Mouse (Mus musculus): ENCODE results near the gene Wars.
"Not testable (repeated sequence)": the region's sequence is repeated elsewhere in the genome, so short reads cannot be mapped to it uniquely, and the experiment has no call there.

The Wars gene

DNA sequence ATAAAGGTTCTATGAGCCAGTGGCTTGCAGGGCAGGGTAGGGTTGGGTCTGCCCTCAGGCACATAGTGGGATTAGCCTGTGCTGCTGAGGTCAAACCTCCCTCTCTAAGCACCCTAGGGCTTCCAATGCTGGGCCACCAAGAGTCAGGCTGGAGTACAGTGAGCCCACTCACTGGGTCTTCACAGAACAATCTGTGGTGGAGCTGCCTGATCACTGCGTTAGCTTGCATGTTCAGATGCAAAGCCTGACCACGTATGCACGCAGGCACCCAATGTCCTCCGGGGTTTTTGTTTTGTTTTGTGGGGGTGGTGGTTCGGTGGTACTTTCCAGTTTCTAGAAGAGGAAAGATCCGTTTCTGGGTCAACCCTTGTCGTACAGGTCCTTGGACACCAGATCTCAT, 36.9 kb downstream of the Wars start:
- no peak for DNase-seq (ENCODE audit: low spot score in 2 of 2)

- DNase-seq (ENCODE audit: low spot score in 2 of 2) = no peak
These were observed 37.8 kb downstream of the Wars start for GRCm38 (mm10) chr12:108856186-108856585.

- no peak for DNase-seq (ENCODE audit: low spot score in 2 of 2)
These were observed 38.9 kb downstream of the Wars start for GRCm38 (mm10) chr12:108855081-108855480.

- DNase-seq (ENCODE audit: low spot score in 2 of 2) = no peak
These were observed 41.2 kb downstream of the Wars start for GRCm38 (mm10) chr12:108852822-108853221.

DNA sequence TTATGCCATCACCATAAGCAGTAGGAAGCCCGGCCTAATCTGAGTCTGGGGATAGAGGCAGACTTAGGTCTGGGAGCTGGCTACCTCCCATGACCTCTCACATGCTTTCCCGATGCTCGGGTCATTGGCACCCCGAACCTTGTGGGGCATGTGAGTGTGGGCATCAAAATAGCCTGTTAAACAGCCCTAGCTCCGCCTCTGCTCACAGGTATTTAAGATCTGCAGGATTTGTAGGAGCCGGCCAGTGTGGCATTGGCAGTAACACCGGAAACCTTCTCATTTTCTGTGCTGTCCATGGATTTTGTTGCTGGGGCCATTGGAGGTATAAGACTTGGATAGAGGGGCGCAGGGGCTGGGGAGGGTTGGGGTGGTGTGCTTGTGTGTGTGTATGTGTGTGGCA, 43.1 kb downstream of the Wars start:
- DNase-seq (ENCODE audit: low spot score in 2 of 2) = no peak

- no peak for DNase-seq (ENCODE audit: low spot score in 2 of 2)
These were observed 43.8 kb downstream of the Wars start for GRCm38 (mm10) chr12:108850129-108850528.

DNA sequence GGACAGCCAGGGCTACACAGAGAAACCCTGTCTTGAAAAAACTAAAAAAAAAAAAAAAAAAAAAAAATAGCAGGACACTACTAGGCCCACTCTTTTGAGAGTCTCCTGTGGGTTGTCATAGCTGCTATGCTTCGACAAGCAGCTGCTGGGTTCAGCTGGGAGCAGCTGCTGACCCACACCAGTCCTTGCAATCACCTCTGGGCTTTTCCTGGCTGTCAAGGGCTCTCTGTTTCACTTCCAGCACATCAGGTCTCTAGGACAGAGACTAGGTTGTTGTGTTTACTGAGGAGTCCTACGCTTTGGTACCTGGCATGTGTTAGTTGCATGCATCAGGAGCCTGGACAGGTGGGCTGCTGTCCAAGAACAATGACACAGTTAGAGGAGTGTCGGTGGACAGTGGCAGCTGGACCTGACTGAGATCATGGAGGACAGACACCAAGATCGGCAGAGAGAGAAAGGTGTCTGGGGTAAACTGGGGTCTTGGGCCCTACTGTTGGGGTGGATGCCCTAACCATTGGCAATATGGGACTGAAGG, 44.4 kb downstream of the Wars start:
- no peak for DNase-seq (ENCODE audit: low spot score in 2 of 2)

DNA sequence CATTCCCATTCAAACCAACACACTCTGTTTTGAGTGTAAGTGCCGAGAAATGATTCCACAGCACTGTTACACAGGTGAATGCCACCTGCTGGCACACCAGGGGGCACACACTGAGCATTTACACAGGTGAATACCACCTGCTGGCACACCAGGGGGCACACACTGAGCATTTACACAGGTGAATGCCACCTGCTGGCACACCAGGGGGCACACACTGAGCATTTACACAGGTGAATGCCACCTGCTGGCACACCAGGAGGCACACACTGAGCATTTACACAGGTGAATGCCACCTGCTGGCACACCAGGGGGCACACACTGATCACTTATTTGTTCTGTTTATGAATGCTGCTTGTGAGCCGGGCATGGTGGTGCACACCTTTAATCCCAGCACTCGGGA, 45.9 kb downstream of the Wars start:
- not testable (repeated sequence) for DNase-seq (ENCODE audit: low spot score in 2 of 2)

DNA sequence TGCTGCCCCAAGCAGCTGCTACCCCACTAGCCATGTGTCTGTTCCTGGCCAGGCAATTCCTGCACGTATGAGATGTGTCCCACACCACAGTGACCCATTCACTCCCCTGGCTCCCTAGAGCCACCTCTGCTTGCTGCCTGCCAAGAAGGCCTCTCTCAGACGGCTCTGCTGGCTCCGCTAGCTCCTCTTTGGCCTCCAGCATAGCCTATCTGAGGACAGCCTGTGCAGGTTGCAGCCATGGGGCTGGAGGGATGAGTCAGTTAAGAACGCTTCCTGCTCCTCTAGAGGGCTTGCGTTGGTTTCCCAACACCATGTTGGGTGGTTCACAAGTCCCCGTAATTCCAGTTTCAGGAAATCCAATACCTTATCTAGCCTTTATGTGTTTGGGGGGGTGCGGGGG, 51.3 kb downstream of the Wars start:
- DNase-seq (ENCODE audit: low spot score in 2 of 2) = no peak

- DNase-seq (ENCODE audit: low spot score in 2 of 2) = peak; percentile 39 to 70
These were observed 52.8 kb downstream of the Wars start for GRCm38 (mm10) chr12:108841181-108841580.

DNA sequence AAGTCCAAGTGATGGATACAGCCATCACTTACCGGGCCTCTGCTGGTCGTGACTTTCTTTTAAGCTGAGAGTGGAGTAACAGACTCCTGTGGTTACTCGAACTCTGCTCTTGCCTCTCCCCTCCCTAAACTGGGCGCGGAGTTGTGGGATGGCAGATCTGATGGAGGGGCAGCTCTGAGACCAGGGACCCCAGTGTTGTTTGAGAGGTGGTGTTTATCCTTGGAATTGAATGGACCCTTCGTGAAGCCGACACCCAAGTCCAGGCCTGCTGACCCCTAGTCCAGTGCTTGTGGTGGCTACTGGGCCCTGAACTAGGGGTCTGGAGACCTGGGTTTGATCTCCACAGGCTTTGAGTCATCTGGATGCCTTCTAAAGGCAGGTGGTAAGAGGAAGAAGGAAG, 57.3 kb downstream of the Wars start:
- DNase-seq (ENCODE audit: low spot score in 2 of 2) = no peak

DNA sequence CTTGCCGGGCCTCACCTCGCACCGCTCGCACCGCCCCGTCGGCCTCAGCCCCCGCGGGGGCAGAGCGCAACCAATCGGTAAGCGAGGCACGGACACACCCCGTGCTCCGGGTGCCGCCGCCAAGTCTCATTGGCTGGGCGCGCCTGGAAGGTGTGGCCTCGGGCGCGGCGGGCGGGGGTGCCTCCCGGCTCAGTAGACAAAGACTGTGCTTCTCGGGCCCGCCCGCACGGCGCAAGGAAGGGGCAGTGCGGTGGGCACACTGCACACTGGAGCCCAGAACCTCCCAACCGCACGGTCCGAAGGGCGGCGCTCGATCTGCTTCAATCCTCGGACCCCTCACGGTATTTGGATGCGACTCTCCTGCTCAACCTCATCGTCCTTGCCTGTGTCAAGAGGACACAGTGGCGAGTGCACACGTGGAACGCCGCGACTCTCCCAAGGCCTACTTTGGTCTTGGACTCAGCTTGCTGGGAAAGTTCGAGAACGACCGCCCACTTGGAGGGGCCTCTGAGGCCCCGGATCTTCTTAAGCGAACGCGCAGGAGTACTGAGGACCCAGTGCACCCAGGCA, 58.0 kb downstream of the Wars start, which contains the start of the genes Slc25a29 and Slc25a47:
Gene Slc25a29 (minus strand): TSS at position 44 of the 570 bp plus-strand sequence.
Gene Slc25a47 (plus strand): TSS at position 207 of the 570 bp plus-strand sequence.
- peak; percentile 93 to 96 for DNase-seq (ENCODE audit: low spot score in 2 of 2)

DNA sequence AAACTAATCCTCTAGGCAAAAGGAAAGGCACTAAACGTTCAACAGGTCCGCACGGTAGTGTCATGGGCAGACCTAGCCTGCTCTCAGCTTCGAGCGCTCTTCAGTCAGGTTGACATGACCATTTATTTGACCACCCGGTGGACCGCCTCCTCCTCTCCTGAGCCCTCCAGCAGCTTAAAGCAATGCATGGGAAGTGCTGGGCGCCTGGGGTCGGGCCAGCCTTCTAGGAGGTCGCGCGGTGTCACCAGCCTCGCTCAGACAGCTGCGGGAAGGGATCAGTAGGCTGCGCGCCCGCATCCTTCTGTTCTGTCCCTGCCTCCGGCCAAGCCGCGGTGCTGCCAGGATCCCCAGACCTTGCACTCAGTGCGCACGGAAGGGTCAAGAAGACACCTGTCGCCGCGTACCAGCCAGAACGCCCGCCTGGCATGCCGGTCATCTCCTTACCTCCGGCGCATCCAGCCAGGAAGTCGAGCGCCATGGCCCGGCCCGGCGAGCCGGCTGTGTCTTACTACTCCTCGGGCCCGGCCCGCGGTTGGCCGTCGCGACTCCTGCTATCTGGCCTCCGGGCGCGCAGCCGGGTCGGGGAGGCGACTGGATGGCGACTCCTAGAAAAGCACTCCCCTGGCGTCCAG, 58.6 kb downstream of the Wars start:
- DNase-seq (ENCODE audit: low spot score in 2 of 2) = no peak

GRCm38 (mm10) chr12:108834786-108835185, 59.2 kb downstream of the Wars start:
- no peak for DNase-seq (ENCODE audit: low spot score in 2 of 2)

DNA sequence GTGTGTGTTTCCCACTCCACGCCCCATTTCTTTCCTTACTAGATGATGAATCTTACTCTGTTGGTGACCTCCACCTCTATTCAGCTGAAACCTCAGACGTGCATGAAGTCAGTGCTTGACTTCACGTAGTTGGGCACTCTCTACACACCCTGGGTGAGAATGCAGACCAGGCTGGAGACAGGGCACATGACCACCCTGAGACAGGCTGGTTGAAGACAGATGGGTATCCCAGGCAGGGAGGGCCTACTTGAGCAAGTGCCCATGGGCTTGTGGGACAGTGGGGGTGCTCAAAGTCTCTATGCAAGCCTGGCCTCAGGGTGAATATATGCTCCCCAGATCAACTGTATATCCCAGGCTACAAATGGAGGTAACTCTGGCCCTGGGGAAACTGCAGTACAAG, 59.6 kb downstream of the Wars start:
- no peak for DNase-seq (ENCODE audit: low spot score in 2 of 2)

- DNase-seq (ENCODE audit: low spot score in 2 of 2) = no peak
These were observed 60.6 kb downstream of the Wars start for GRCm38 (mm10) chr12:108833408-108833807.

DNA sequence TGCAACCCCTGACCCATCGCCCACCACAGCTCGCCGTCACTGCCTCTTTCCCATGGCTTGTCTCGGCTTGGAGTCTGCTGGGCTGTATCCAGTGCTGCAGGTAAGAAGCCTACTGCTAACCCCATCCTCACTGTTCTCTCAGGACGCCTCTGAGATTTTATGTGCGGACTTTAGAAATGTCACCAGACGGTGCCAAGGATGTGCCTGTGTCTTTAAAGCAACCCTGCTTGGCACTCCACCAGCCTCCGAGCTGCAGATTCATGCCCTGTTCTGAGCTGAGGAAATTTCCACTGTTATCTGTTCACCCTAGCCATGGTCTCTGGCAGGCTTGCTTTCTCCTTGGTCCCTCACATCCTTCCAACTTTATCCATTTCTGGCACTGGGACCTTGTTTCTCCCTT, 61.1 kb downstream of the Wars start:
- DNase-seq (ENCODE audit: low spot score in 2 of 2) = peak in 1 of 2 experiments; percentile 46

GRCm38 (mm10) chr12:108831966-108832643, 61.9 kb downstream of the Wars start:
- DNase-seq (ENCODE audit: low spot score in 2 of 2) = peak; percentile 36 to 81

- DNase-seq (ENCODE audit: low spot score in 2 of 2) = no peak
These were observed 63.6 kb downstream of the Wars start for GRCm38 (mm10) chr12:108830358-108830757.

DNA sequence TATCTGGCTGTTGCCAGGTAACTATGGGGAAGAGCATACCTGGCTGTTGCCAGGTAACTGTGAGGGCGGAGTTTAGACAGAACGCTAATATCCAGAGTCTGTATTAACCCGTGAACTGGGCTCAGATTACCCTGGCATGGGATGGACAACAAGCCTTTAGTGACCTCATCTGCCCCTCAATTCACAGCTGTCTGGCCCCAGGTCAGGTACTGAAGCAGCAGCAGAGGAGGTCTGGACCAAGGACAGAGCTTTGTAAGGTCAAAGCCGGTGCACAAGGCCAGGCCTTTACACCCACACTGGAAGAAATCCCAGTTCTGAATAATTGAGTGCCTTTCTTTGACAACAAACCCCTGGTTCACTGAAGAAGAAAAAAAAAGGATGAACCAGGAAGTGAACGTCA, 64.3 kb downstream of the Wars start:
- no peak for DNase-seq (ENCODE audit: low spot score in 2 of 2)

GRCm38 (mm10) chr12:108827641-108828040, 66.3 kb downstream of the Wars start:
- no peak for DNase-seq (ENCODE audit: low spot score in 2 of 2)

GRCm38 (mm10) chr12:108826958-108827535, 66.9 kb downstream of the Wars start:
- no peak for DNase-seq (ENCODE audit: low spot score in 2 of 2)
